Mouse (Mus musculus) megakaryocyte, adult 5-6 weeks (primary cell): ENCODE data around the gene Eno3. TPM values are rescaled to one million over a fixed set of nuclear protein-coding genes. Genes with fewer than 3 reads are reported as not detected.

Experiments used
- ATAC-seq: 2 replicates; pipeline ENCODE4 v1.8.0; 2016; ENCODE audit warnings: mild to moderate bottlenecking, inconsistent platforms; ENCODE audit not compliant: poor library complexity, severe bottlenecking
- total RNA-seq, 2 experiments: library from RNA; stranded (forward) in 1 of 2; stranded (reverse) in 1 of 2; fragments of 153-499, 151-499 nt in 1 of 2; fragments of 221-1000, 200-1000 nt in 1 of 2; gene quantifications; 2 replicates each; pipeline versions ENCODE4 v1.2.3 to v1.2.4; 2015 to 2017

The Eno3 gene
- total RNA-seq, 2 experiments from 2014 or later = 6.3 to 8.2 TPM

GRCm38 (mm10) chr11:70678576-70678975 lies 21.6 kb downstream of the Eno3 start:
- ATAC-seq = no peak

- no peak for ATAC-seq
Measured at GRCm38 (mm10) chr11:70679361-70679760, 22.4 kb downstream of the Eno3 start.

- peak; percentile 98 for ATAC-seq
Measured at GRCm38 (mm10) chr11:70679894-70680293, 22.9 kb downstream of the Eno3 start.

GRCm38 (mm10) chr11:70681170-70681569 lies 24.2 kb downstream of the Eno3 start:
- ATAC-seq = no peak

GRCm38 (mm10) chr11:70681897-70682581 lies 25.0 kb downstream of the Eno3 start:
- ATAC-seq = no peak

- ATAC-seq = no peak
Measured at GRCm38 (mm10) chr11:70683640-70684039, 26.6 kb downstream of the Eno3 start.

- peak; percentile 45 for ATAC-seq
Measured at GRCm38 (mm10) chr11:70686901-70687566, 30.0 kb downstream of the Eno3 start.

- peak; percentile 79 for ATAC-seq
Measured at GRCm38 (mm10) chr11:70687601-70688199, 30.7 kb downstream of the Eno3 start, which contains the start of gene Camta2. Camta2 (minus strand) TSS chr11:70688105.

- no peak for ATAC-seq
Measured at GRCm38 (mm10) chr11:70688372-70688771, 31.4 kb downstream of the Eno3 start.

GRCm38 (mm10) chr11:70689578-70689977 lies 32.6 kb downstream of the Eno3 start:
- ATAC-seq = no peak

GRCm38 (mm10) chr11:70693504-70693903 lies 36.5 kb downstream of the Eno3 start:
- ATAC-seq = no peak

GRCm38 (mm10) chr11:70697376-70697775 lies 40.4 kb downstream of the Eno3 start:
- no peak for ATAC-seq

- ATAC-seq = no peak
Measured at GRCm38 (mm10) chr11:70699051-70699450, 42.0 kb downstream of the Eno3 start.

GRCm38 (mm10) chr11:70699722-70700556 lies 42.9 kb downstream of the Eno3 start, which contains the start of the genes Inca1 and Kif1c:
Inca1 (minus strand) TSS chr11:70700155.
Kif1c (plus strand) TSS chr11:70700548.
- peak; percentile 99 for ATAC-seq

- 0 out of 2 replicates have a peak, but pooled peaks have one; percentile 13 for ATAC-seq
Measured at GRCm38 (mm10) chr11:70700613-70701012, 43.6 kb downstream of the Eno3 start.

GRCm38 (mm10) chr11:70701221-70701955 lies 44.4 kb downstream of the Eno3 start:
- ATAC-seq = no peak

- no peak for ATAC-seq
Measured at GRCm38 (mm10) chr11:70701984-70702733, 45.2 kb downstream of the Eno3 start.

- no peak for ATAC-seq
Measured at GRCm38 (mm10) chr11:70702781-70703180, 45.8 kb downstream of the Eno3 start.

- no peak for ATAC-seq
Measured at GRCm38 (mm10) chr11:70706127-70706526, 49.1 kb downstream of the Eno3 start.
